Mouse (Mus musculus): Measurements from ENCODE around the gene Krtdap.

The Krtdap gene

GRCm38 (mm10) chr7:30837277-30837676 is 49.6 kb downstream of the Krtdap start:
- ATAC-seq (ENCODE audit: low TSS enrichment), result no peak

- ATAC-seq (ENCODE audit: low TSS enrichment), result no peak
Measured at GRCm38 (mm10) chr7:30840306-30840705, 52.6 kb downstream of the Krtdap start.
